Mouse (Mus musculus) G1E (cell line): ENCODE measurements at regions not wholly inside any gene's neighbourhood (a gene's known extent, or its start where the extent isn't known, plus 50 kb on each side); places are given as distances from the start of the nearest gene placed in this dataset.

ENCODE experiments used
- GATA2 ChIP-seq: IDR thresholded peaks from 2 replicates; pipeline ENCODE4 v1.6.1; 2012; ENCODE audit warnings: low read depth, low read length, inconsistent platforms, borderline replicate concordance
- POLR2AphosphoS5 ChIP-seq: IDR thresholded peaks from 2 replicates; pipeline ENCODE4 v1.6.1; 2012; ENCODE audit warnings: low read depth, low read length, inconsistent platforms; ENCODE audit not compliant: insufficient replicate concordance

GRCm38 (mm10) chr12:35220002-35220401, 173.0 kb downstream of the Snx13 start:
- TF ChIP-seq POLR2AphosphoS5, result no peak
- TF ChIP-seq GATA2, result no peak
